Mouse (Mus musculus) CH12.LX (cell line): Measurements from ENCODE around the gene Ntn1. TPM values are rescaled to one million over a fixed set of nuclear protein-coding genes. Genes with fewer than 3 reads are reported as not detected.

Source experiments
- DNase-seq: peaks from one replicate; pipeline ENCODE4 v3.0.0-alpha.2; 2013; ENCODE audit errors: extremely low read depth
- H3K27ac ChIP-seq: 2 replicates; pipeline ENCODE4 v1.5.1; 2012; ENCODE audit warnings: low read depth, mild to moderate bottlenecking, control low read depth, moderate library complexity; ENCODE audit not compliant: insufficient read depth
- H3K27me3 ChIP-seq: replicated peaks from 2 replicates; pipeline ENCODE3; 2012; ENCODE audit warnings: inconsistent platforms
- H3K36me3 ChIP-seq, 2 experiments: replicated peaks in 1 of 2; 2 replicates each; pipeline versions ENCODE3 to v1.6.1; 2012; ENCODE audit warnings: inconsistent platforms in 1 of 2, low read length in 1 of 2, mild to moderate bottlenecking in 1 of 2, mixed read lengths in 1 of 2, moderate library complexity in 1 of 2; ENCODE audit not compliant: control insufficient read depth in 1 of 2, insufficient read depth in 1 of 2
- H3K4me1 ChIP-seq, 2 experiments: 2 replicates each; pipeline ENCODE4 v1.6.1; 2012; ENCODE audit warnings: inconsistent platforms in 1 of 2, moderate library complexity in 1 of 2; ENCODE audit not compliant: insufficient read depth in 2 of 2, control insufficient read depth in 1 of 2
- H3K4me2 ChIP-seq: 2 replicates; pipeline ENCODE4 v1.6.1; 2012; ENCODE audit warnings: low read depth, mild to moderate bottlenecking, control low read depth; ENCODE audit not compliant: poor library complexity, insufficient read depth, severe bottlenecking
- H3K4me3 ChIP-seq, 3 experiments: fragments of 150-350 bp in 1 of 3; sonication (generic) in 1 of 3; replicated peaks in 1 of 3; 2 replicates each; pipeline versions ENCODE3 to v1.5.1; 2011 to 2012; ENCODE audit warnings: low read depth in 2 of 3, low read length in 2 of 3, mild to moderate bottlenecking in 2 of 3, moderate library complexity in 2 of 3, control low read depth in 1 of 3, improper control_type of control experiment in 1 of 3, inconsistent platforms in 1 of 3, mixed read lengths in 1 of 3; ENCODE audit not compliant: poor library complexity in 1 of 3
- H3K79me2 ChIP-seq: replicated peaks from 2 replicates; pipeline ENCODE4 v1.6.1; 2012; ENCODE audit warnings: mild to moderate bottlenecking, moderate library complexity; ENCODE audit not compliant: control insufficient read depth, poor library complexity, insufficient read depth, severe bottlenecking; ENCODE audit errors: extremely low read depth
- H3K9ac ChIP-seq: 2 replicates; pipeline ENCODE4 v1.6.1; 2012; ENCODE audit warnings: low read depth, mild to moderate bottlenecking, control low read depth, moderate library complexity; ENCODE audit not compliant: insufficient read depth
- H3K9me3 ChIP-seq: replicated peaks from 2 replicates; pipeline ENCODE3; 2012; ENCODE audit warnings: low read length, inconsistent platforms, mixed read lengths
- BHLHE40 ChIP-seq: IDR thresholded peaks from 2 replicates; pipeline ENCODE4 v1.6.1; 2011; ENCODE audit warnings: mild to moderate bottlenecking, low read depth, low read length, improper control_type of control experiment
- CHD2 ChIP-seq: IDR thresholded peaks from 2 replicates; pipeline ENCODE4 v1.6.1; 2011; ENCODE audit warnings: low read length, improper control_type of control experiment
- CTCF ChIP-seq, 2 experiments: IDR thresholded peaks in 1 of 2; conservative IDR thresholded peaks in 1 of 2; 2 replicates each; pipeline ENCODE4 v1.5.1; 2011 to 2012; ENCODE audit warnings: low read depth in 2 of 2, low read length in 2 of 2, improper control_type of control experiment in 1 of 2, inconsistent platforms in 1 of 2, mild to moderate bottlenecking in 1 of 2, moderate library complexity in 1 of 2
- E2F4 ChIP-seq: IDR thresholded peaks from 2 replicates; pipeline ENCODE4 v1.6.1; 2011; ENCODE audit warnings: low read depth, low read length, improper control_type of control experiment; ENCODE audit not compliant: insufficient replicate concordance
- EP300 ChIP-seq: IDR thresholded peaks from 2 replicates; pipeline ENCODE4 v1.6.1; 2011; ENCODE audit warnings: low read length, improper control_type of control experiment
- ETS1 ChIP-seq: conservative IDR thresholded peaks from 2 replicates; pipeline ENCODE4 v1.6.1; 2012; ENCODE audit warnings: low read depth, mild to moderate bottlenecking, inconsistent platforms, low read length, improper control_type of control experiment, moderate library complexity
- HCFC1 ChIP-seq: IDR thresholded peaks from 2 replicates; pipeline ENCODE4 v1.6.1; 2012; ENCODE audit warnings: low read depth, mild to moderate bottlenecking, inconsistent platforms, low read length, improper control_type of control experiment
- IRF4 ChIP-seq: IDR thresholded peaks from 2 replicates; pipeline ENCODE4 v1.6.1; 2014; ENCODE audit warnings: low read depth, mild to moderate bottlenecking, inconsistent platforms, low read length, improper control_type of control experiment
- JUN ChIP-seq: IDR thresholded peaks from 2 replicates; pipeline ENCODE4 v1.6.1; 2011; ENCODE audit warnings: low read depth, mild to moderate bottlenecking, low read length, improper control_type of control experiment, moderate library complexity; ENCODE audit not compliant: insufficient read depth
- KAT2A ChIP-seq: IDR thresholded peaks from 2 replicates; pipeline ENCODE4 v1.6.1; 2012; ENCODE audit warnings: low read length, improper control_type of control experiment, inconsistent platforms; ENCODE audit not compliant: insufficient replicate concordance
- MAX ChIP-seq: IDR thresholded peaks from 2 replicates; pipeline ENCODE4 v1.6.1; 2011; ENCODE audit warnings: low read length, improper control_type of control experiment
- MAZ ChIP-seq: IDR thresholded peaks from 2 replicates; pipeline ENCODE4 v1.6.1; 2012; ENCODE audit warnings: low read depth, mild to moderate bottlenecking, inconsistent platforms, low read length, improper control_type of control experiment, moderate library complexity
- MEF2A ChIP-seq: IDR thresholded peaks from 2 replicates; pipeline ENCODE4 v1.6.1; 2014; ENCODE audit warnings: low read depth, mild to moderate bottlenecking, inconsistent platforms, low read length, improper control_type of control experiment, borderline replicate concordance
- MXI1 ChIP-seq: IDR thresholded peaks from 2 replicates; pipeline ENCODE4 v1.6.1; 2011; ENCODE audit warnings: mild to moderate bottlenecking, low read depth, low read length, improper control_type of control experiment
- MYC ChIP-seq: IDR thresholded peaks from 2 replicates; pipeline ENCODE4 v1.6.1; 2011; ENCODE audit warnings: low read depth, mild to moderate bottlenecking, improper control_type of control experiment, low read length
- NRF1 ChIP-seq: IDR thresholded peaks from 2 replicates; pipeline ENCODE4 v1.6.1; 2014; ENCODE audit warnings: low read depth, mild to moderate bottlenecking, inconsistent platforms, low read length, improper control_type of control experiment, moderate library complexity
- PAX5 ChIP-seq: IDR thresholded peaks from 2 replicates; pipeline ENCODE4 v1.6.1; 2012; ENCODE audit warnings: low read length, inconsistent platforms, mixed read lengths
- POLR2A ChIP-seq: IDR thresholded peaks from 2 replicates; pipeline ENCODE4 v1.6.1; 2011; ENCODE audit warnings: low read depth, mild to moderate bottlenecking, improper control_type of control experiment, low read length
- RAD21 ChIP-seq: IDR thresholded peaks from 2 replicates; pipeline ENCODE4 v1.6.1; 2011; ENCODE audit warnings: low read depth, mild to moderate bottlenecking, low read length, improper control_type of control experiment, moderate library complexity
- SIN3A ChIP-seq: IDR thresholded peaks from 2 replicates; pipeline ENCODE4 v1.6.1; 2012; ENCODE audit warnings: low read length, improper control_type of control experiment, inconsistent platforms
- SMC3 ChIP-seq: IDR thresholded peaks from 2 replicates; pipeline ENCODE4 v1.6.1; 2011; ENCODE audit warnings: low read depth, low read length, improper control_type of control experiment
- TCF12 ChIP-seq: IDR thresholded peaks from 2 replicates; pipeline ENCODE4 v1.6.1; 2014; ENCODE audit warnings: low read depth, mild to moderate bottlenecking, inconsistent platforms, low read length, improper control_type of control experiment
- UBTF ChIP-seq: IDR thresholded peaks from 2 replicates; pipeline ENCODE4 v1.6.1; 2012; ENCODE audit warnings: low read depth, mild to moderate bottlenecking, inconsistent platforms, low read length, improper control_type of control experiment, moderate library complexity
- USF1 ChIP-seq: IDR thresholded peaks from 2 replicates; pipeline ENCODE4 v1.6.1; 2014; ENCODE audit warnings: low read depth, mild to moderate bottlenecking, inconsistent platforms, low read length, improper control_type of control experiment
- ZMIZ1 ChIP-seq: IDR thresholded peaks from 2 replicates; pipeline ENCODE4 v1.6.1; 2012; ENCODE audit warnings: low read depth, mild to moderate bottlenecking, inconsistent platforms, low read length, improper control_type of control experiment
- dilution Hi-C: fragments of 300-500 bp; cut with MboI; formaldehyde crosslinking; loops from 2 replicates; pipeline ENCODE4 v1.14.3; 2020; ENCODE audit warnings: low sequenced_read_pairs; ENCODE audit not compliant: extremely low pct_unique_long_range_greater_than_20kb, extremely low pct_ligation_motif_present
- in situ Hi-C: fragments of 300-500 bp; cut with MboI; formaldehyde crosslinking; loops from 3 replicates; pipeline ENCODE4 v1.14.3; 2019; ENCODE audit warnings: low sequenced_read_pairs, low pct_ligation_motif_present, low pct_unique_long_range_greater_than_20kb, mixed read lengths
- polyA plus RNA-seq: library from polyadenylated mRNA; unstranded; fragments of >175 nt; gene quantifications from 2 replicates; pipeline ENCODE4 v1.2.1, GENCODE M21; 2012; ENCODE audit warnings: low read depth; ENCODE audit not compliant: insufficient read length
- total RNA-seq, 2 experiments: library from RNA; depleted of rRNA; stranded (reverse); fragments of 300-350 nt in 1 of 2; fragments of >200 nt in 1 of 2; gene quantifications; 2 replicates each; pipeline ENCODE4 v1.2.3; 2012 to 2014

Gene Ntn1
- total and polyA plus RNA-seq, 3 experiments: 0.54 to 1.2 (median 0.59) TPM

DNA sequence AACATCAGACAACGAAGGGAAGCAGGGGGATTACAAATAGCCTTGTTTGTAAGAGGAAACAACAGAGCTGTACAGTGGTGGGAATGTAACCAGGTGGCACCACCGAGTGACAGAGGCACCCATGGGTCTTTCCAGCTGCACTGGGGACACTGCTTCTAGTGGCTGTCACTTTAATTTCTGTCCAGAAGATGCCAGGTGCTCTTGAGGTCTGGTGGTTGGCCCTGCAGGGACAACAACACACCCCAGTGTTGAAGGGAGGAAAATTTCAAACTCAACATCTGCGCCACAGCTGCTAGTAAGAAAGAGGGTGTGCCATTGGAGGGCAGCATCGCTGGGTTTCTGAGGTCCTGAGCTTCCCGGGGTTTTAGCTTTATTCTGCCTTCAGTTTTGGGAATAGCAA, 30.0 kb upstream of the Ntn1 start:
- peak overlapping the region; percentile 93 for H3K4me2 ChIP-seq
- no peaks in the 10 kb centered on the region for H3K27me3 ChIP-seq
- DNase-seq: peak; percentile 81
- dilution Hi-C loops: no loop called here
- peaks cover 0 to 4% of the 10 kb centered on the region in 2 experiments for H3K36me3 ChIP-seq
- no peaks in the 10 kb centered on the region for H3K79me2 ChIP-seq
- no peak overlapping the region for H3K4me3 ChIP-seq
- TF ChIP-seq EP300: peak; percentile 57; the same call in 1 of the 2 replicates
- peak; percentile 41 for TF ChIP-seq SMC3
- peak in 1 of 2 experiments; percentile 57; a peak in 2 of 4 replicates for TF ChIP-seq CTCF (conservative IDR thresholded peaks at IDR 0.05 in 1 of 2, IDR thresholded peaks at IDR 0.05 in 1 of 2; ENCODE audit: low read depth in 2 of 2, low read length in 2 of 2)
- no peak for TF ChIP-seq NRF1
- no peak; the same call in 1 of the 2 replicates for TF ChIP-seq CHD2
- TF ChIP-seq MXI1: no peak; the same call in 1 of the 2 replicates
- peak; percentile 23; the same call in 1 of the 2 replicates for TF ChIP-seq SIN3A
- TF ChIP-seq MAX: no peak; the same call in 1 of the 2 replicates
- TF ChIP-seq USF1: no peak
- TF ChIP-seq PAX5: no peak
- TF ChIP-seq MEF2A: peak; percentile 54; the same call in 1 of the 2 replicates
- peak; percentile 96 for TF ChIP-seq TCF12
- TF ChIP-seq POLR2A: no peak
- TF ChIP-seq RAD21: peak; percentile 37
- no peak for TF ChIP-seq JUN
- TF ChIP-seq ETS1: peak; percentile 68
- TF ChIP-seq ZMIZ1: 0 out of 2 replicates have a peak, but pooled peaks have one; percentile 7
- TF ChIP-seq MAZ: no peak
- TF ChIP-seq BHLHE40: no peak
- no peak for TF ChIP-seq E2F4
- no peak for TF ChIP-seq UBTF
- no peak for TF ChIP-seq MYC
- TF ChIP-seq IRF4: peak; percentile 52; the same call in 1 of the 2 replicates
- no peak for TF ChIP-seq KAT2A
- no peak for TF ChIP-seq HCFC1
- TF ChIP-seq, all 38 proteins: peak for 10
- Histone ChIP-seq H3K9ac (no peak overlapping the region), H3K9me3 (no peaks in the 10 kb centered on the region), H3K27ac (no peak overlapping the region), H3K4me1 (peaks cover 26 to 50% of the 10 kb centered on the region in 2 experiments)
- in situ Hi-C loops: loop anchor here (10.0 kb wide), 1 partner anchor 124 kb away; the partner anchor contains the start of gene Mfsd6l
